Mouse (Mus musculus): ENCODE data around the gene Stx19. TPM values are rescaled to one million over a fixed set of nuclear protein-coding genes. Genes with fewer than 3 reads are reported as not detected.

The Stx19 gene
- total and polyA plus RNA-seq, 3 experiments = 0.11 TPM; not detected in 2

Other genes starting within 250 kb of the Stx19 start
- gene Nsun3, start 27.9 kb upstream of the Stx19 start, total RNA-seq (2012; rRNA removed) = 8.4 and 10.1 TPM in 2 replicates
- 11.6 and 12.2 TPM in 2 replicates for gene Nsun3, start 27.9 kb upstream of the Stx19 start, total RNA-seq (2014; rRNA removed)
- gene Nsun3, start 27.9 kb upstream of the Stx19 start, polyA plus RNA-seq (2012; ENCODE audit: insufficient read length, low read depth) = 13.4 and 15.3 TPM in 2 replicates
- 7.2 and 10.9 TPM in 2 replicates for gene Arl13b, start 32.4 kb downstream of the Stx19 start, total RNA-seq (2012; rRNA removed)
- gene Arl13b, start 32.4 kb downstream of the Stx19 start, total RNA-seq (2014; rRNA removed) = 14.5 and 14.9 TPM in 2 replicates
- 9.3 and 9.8 TPM in 2 replicates for gene Arl13b, start 32.4 kb downstream of the Stx19 start, polyA plus RNA-seq (2012; ENCODE audit: insufficient read length, low read depth)
- gene Pros1, start 39.6 kb downstream of the Stx19 start, total RNA-seq (2012; rRNA removed) = 8.4 and 9.7 TPM in 2 replicates
- 1.3 and 2.3 TPM in 2 replicates for gene Pros1, start 39.6 kb downstream of the Stx19 start, total RNA-seq (2014; rRNA removed)
- gene Pros1, start 39.6 kb downstream of the Stx19 start, polyA plus RNA-seq (2012; ENCODE audit: insufficient read length, low read depth) = 1.6 and 1.8 TPM in 2 replicates